Mouse (Mus musculus) gastrocnemius, adult 18-20 months (tissue): ENCODE results near the gene Lbr. TPM values are rescaled to one million over a fixed set of nuclear protein-coding genes. Genes with fewer than 3 reads are reported as not detected.

Experiments
- DNase-seq: peaks from one replicate; pipeline ENCODE4 v3.0.0; 2021; ENCODE audit warnings: low spot score
- long read RNA-seq, 2 experiments: library from polyadenylated mRNA; stranded (forward); transcript quantifications; one replicate each; pipeline ENCODE4 v2.0.0; 2021
- total RNA-seq, 2 experiments: library from RNA; stranded (reverse); gene quantifications; 2 replicates each; pipeline ENCODE4 v1.2.3; 2021

Lbr gene
- 10 to 100 TPM; 20.7 to 24.4 TPM for total RNA-seq
- long read RNA-seq, experiment 1, transcript Lbr-201 (14 exons, 3,510 nt) = major isoform, 58 of 64 reads
- long read RNA-seq, experiment 1, partial matches to known transcripts = 4 of 64 reads
- long read RNA-seq, experiment 1, other reads (novel, unspliced or antisense) = 2 of 64 reads
- long read RNA-seq, experiment 2, transcript Lbr-201 (14 exons, 3,510 nt) = major isoform, 43 of 47 reads
- long read RNA-seq, experiment 2, partial matches to known transcripts = 2 of 47 reads
- long read RNA-seq, experiment 2, other reads (novel, unspliced or antisense) = 2 of 47 reads

DNA sequence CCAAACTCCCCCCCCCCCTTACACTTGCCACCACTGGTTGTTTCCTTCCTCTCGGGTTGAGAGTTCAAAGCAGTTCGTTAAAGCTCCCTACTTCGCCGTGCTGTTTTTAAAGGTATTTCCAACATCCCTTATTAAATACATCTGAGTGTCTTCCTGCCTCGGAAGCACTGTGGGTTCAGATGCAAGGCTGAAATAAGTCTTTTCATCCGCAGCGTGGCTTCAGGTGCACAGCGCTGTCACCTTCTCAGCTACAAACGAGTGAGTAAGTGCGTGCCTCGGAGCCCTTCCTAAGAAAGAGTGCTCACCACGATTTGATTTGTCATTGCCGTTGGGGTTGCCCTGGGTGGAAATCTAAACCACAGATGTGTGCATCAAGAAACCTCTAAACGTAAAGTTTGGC, at the start of gene Lbr:
TSS of gene Lbr (minus strand) at position 266 of the 400 bp plus-strand sequence.
- DNase-seq = no peak

DNA sequence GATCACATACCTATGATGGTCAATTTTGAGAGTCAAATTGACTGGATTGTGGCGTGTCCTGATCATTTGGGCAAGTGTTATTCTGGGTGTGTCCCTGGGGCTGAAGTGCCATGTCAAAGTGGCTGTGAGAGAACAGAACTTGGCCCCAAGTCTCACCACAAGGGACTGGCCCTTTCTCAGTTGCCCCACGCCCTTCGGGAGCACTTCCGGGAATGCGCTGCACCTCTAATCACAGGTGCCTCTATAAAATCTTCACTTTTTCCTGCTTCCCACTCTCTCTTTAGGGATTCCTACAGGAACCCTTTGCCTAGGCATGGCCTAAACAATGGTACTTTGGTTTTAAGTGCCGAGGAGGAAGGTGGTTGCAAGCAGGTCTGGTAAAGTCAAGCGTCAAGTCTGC, 46.8 kb upstream of the Lbr start:
- DNase-seq = no peak

DNA sequence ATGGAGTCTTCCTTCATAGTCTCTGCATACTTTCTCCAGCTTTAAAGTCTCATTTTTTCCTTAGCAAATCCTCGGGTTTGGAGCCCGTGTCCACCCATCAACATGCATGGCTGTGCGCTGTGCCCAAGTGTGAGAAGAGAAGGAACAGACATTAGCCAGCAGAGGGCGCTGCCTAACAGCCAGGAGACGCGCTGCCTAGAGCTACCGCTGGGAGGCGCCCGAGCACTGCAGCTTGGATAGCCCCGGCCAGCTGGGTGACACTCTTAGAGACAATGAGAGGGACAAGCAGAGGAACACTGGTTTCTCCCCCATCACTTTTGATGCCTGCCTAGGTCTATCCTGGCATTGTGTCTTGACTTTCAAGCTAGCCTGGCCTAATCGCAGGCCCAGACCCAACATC, 46.0 kb upstream of the Lbr start:
- peak; percentile 92 for DNase-seq

DNA sequence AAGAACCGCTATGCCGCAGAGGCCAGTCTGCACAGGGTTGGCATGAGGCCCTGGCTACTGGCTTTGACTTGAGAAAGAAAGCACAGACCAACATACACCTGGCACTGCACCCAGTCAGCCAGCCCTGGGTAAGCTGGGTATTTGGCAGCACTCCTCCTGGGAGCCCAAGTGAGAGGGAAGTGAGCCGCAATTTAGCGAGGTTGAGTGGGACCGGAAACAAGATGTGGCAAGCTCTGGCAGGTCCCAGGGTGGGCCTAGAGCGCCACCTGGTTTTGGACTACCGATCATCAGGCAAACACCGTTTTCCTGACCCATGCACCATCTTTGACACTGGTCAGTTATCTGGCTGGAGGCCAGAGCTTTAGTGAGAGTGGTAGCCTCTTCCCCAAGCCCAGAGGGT, 38.7 kb upstream of the Lbr start:
- peak; percentile 51 for DNase-seq

DNA sequence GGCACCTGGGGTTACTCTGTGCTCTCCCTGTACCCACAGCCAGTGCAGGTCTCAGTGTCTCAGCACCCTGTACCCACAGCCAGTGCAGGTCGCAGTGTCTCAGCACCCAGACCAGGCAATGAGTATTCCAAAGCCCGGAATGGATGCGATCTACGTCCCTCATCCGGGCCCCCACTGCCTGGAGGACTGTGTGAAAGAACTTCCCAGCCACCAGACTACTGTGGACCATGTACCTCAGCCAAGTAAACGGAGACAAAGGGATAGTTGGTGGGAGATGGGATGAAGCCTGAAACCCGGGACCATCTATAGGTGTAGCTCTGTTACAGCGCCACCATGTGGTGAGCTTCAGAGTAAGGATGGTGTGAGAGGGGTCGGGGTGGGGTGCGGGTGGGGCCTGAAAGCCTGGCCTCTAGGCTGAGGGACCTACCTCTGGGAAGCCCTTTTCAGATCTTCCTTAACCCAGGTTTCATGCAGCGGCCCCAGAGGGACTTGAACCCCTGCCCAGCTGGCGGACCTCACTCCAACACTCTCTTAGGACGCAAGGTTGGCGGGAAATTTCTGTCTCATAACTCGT, 38.0 kb upstream of the Lbr start:
- no peak for DNase-seq

DNA sequence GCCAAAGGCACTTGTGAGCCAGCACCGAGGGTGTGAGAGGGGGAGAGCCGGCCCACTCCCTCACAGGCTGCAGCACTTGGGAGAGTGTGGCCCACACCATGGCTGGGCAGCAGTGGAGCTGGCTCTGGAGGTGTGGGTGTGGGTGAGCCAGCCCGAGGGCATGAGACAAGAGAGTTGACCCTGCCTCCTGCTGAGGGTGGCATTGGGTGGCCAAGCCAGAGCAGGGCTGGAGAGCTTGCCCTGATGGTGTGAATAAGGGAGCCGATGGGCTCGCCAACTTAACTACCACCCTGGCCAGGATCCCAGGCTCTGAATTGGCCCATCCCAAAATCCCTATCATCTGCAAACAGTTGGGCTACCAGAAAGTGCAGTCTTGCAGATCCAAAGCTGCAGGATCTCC, 35.6 kb upstream of the Lbr start:
- DNase-seq = no peak

DNA sequence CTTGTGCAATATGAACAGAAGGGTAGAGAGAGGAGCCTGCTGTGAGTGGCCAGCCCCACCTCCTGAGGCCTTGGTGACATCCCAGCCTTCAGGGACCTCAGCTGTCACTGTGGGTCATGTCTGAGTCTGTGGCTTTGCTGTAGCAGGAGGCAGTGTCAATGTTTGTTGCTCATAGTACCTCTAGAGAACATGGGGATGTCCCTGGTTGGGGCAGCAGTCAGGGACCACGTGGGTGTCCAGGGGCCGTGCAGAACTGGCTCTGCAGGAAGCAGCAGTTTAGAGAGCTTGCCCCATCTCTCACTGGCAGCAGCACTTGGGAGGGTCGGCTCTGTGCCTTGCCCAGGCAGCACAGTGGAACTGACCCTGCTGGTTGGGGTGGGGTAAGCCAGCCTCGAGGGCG, 34.2 kb upstream of the Lbr start:
- DNase-seq = no peak

DNA sequence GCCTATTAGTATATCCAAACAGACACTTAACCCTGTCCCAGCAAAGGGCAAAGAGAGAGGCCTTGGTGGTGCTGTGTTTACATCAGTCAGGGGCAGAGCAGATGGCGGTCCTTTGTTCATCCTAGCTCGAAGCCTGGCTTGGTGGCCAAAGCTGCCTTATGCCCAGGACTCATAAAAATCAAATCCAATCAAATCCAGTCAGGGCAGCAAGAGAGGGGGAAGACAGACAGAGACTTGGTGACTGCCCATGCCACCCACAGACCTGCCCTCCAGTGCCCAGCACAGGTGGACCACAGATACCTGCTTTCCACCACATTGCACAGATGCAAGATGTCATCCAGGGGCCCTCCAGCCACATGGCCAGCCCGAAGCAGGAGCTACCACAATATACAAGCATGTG, 33.8 kb upstream of the Lbr start:
- no peak for DNase-seq

DNA sequence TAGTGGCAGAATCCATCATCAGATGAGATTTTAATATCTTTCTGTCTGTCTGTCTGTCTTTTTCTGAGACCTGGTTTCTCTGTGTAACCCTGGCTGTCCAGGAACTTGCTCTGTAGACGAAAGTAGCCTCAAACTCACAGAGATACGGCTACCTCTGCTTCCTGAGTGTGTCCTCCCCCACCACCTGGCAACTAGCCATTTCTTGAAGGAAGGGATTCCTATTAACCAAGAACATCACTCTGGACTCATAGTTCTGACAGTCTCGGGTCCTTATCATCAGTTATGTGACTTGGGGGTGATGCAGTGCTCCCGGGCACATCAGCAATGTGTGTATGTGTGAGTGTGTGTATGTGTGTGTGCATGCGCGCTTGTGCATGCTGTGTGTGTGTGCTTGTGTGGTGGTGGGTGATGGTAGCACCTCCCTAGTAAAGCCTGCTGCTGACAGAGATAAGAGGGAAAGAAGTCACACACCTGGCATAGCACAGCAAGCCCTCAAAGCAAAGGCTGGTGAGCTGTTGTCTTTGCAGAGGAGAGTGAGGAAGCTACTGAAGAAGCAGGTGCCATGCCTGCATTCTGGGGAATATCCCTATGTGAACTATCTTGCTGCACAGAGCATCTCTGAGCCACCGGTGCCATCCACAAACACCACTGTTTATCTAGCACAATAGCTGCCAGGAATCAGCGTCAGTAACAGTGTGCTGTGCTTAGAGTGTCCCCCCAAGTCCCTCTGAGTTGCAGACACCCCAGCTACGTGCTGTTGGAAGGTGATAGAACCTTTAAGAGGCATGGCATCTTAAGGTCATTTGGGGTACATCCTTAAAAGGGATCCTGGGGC, 30.5 kb upstream of the Lbr start:
- DNase-seq = no peak

DNA sequence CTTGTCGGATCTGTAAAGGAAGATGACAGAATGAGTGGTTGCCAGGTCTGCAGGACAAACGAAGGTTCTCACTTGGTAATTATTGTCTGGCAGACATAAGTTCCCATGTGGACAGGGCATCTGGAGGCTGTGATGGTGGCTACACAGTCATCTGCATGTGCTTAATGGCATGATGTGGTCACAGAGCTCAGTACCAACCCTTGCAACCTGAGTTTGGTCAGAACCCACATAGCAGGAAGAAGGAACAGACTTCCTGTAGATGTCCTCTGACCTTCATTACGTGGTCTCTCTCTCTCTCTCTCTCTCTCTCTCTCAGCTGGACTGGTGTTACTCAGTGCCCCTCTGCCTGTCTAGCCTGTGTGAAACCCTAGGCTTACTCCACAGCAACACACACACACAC, 29.8 kb upstream of the Lbr start:
- DNase-seq = no peak

DNA sequence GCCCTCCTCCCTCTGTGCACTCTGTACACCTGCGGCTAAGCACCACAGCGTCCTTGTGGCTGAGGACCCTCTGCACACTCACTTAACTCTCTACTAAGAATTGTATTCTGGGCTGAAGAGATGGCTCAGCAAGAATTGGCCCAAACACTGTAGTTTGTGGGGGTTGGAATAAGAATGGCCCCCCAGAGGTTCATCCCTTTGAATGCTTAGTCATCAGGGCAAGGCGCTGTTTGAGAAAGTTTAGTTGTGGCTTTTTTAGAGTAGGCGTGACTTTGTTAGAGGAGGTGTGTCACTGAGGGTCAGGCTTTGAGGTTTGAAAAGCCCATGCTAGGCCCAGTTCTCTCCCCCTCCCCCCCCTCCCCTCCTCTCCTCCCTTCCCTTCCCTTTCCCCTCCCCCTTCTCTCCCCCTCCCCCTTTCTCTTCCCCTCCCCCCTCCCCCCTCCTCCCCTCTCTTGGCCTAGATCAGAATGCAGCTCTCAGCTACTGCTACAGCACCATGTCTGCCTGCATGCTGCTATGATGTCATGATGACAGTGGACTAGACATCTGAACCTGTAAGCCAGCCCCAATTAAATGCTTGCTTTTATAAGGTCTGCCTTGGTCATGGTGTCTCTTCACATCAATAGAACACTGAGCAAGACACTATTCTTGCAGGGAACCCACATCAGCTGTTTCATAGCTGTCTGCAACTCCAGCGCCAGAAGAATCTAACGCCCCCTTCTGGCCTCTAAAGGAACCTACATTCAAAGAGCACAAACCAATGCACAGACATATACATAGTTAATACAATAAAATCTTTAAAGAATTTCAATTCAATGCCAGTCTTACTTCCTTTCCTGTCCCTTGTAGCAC, 23.8 kb upstream of the Lbr start:
- no peak for DNase-seq

DNA sequence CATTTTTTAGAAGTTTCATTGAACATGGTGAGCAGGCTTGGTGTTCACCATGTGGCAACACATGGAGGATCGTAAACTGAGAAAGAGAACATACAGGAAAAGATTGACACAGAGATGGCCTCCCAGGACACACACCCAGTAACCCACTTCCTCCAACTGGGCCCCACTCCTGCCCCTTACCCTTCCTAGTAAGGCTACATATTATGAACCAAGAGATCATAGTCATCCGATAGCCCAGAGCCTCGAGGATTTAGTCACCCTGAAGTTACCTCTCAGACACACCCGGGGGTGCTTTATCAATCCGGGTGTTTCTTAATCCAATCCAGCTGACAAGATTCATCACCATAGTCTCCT, 23.0 kb upstream of the Lbr start:
- no peak for DNase-seq

DNA sequence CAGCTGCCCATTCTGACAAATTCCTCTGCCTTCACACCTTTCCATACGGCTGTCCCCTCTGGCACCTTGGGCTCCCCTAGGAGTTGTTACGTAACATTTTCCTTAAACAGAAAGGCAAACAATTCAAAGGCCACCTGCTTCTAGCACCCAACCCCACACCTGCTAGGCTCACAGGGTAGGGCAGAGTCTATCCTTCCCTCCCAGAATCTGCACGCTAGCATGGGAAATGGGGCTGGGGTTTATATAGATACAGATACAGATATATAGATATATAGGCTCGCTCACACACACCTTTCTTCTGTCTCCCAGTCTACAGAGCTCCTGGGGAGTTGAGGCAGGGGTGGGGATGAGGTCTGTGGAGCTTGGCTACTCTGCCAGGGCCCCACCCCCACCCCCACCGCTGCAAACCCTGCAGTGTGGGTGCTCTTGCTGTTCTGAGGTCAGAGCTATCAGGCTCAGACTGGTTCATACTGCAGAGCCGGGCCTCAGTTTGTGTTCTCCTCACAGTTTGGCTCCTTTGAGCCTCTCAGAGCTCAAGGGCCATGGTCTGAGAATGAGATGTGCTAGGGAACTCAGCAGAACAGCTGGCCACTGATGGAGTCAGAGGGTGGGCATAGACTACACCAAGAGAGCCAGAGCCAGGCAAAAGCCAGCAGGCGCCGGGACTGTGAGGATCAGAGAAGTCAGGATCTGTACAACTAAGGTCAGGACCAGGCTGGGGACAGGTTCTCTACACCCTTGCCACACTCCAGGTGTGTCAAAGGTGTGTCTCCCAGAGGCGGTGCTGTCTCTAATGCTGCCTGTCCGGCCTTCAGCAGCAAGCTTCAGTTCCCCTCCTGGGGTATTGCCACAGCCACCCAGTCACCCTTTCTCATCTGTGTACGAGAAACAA, 22.4 kb upstream of the Lbr start:
- DNase-seq = no peak

DNA sequence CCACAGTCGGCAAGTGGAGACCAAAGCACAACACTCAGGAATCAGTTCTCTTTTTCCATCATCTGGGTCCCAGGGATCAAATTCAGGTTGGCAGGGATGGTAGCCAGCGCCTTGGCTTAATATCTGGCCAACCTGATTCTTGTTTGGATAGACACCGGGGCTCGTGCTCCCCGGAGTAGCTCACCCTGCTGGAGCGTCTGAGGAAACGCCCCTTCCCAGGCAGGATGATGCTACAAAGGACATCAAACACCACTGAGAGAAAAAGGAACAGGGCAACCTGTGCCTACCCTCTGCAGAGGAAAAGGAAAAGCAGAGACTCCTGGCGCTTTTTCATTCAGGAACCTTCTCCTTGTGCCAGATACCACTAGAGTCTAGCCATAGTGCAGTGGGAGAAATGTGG, 20.6 kb upstream of the Lbr start:
- DNase-seq = no peak

DNA sequence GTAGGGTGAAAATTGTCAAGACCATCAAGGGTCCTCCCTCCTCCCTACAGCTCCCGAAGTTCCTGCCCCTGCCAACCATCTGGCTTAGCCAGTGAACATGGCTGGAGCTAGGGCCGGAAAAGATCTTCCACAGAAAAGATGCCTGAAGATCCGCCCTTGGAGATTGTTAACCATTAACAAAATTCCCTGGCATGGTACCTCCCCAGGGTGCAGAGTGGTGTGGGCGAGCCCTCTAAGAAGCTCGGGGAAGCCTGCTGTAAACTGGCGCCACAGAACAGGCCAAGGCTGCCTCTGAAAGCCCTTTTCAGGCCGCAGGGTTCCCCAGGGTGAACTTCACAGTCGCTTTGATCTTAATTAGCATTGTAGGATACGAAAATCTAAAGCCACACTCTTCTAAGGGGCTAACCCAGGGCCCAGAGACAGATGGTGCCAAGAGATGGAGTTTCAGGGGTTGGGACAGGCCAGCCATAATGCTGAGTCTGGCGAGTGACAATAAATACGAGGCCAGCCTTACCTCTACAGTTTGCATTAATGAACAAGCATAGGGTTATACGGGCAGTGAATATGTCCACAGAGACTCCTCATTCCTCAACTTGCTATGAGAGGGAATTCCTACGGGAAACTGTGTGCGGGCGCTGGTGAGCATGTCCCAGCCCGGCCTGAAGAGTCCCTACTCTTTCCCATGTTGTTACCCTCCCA, 20.0 kb upstream of the Lbr start:
- DNase-seq = no peak

DNA sequence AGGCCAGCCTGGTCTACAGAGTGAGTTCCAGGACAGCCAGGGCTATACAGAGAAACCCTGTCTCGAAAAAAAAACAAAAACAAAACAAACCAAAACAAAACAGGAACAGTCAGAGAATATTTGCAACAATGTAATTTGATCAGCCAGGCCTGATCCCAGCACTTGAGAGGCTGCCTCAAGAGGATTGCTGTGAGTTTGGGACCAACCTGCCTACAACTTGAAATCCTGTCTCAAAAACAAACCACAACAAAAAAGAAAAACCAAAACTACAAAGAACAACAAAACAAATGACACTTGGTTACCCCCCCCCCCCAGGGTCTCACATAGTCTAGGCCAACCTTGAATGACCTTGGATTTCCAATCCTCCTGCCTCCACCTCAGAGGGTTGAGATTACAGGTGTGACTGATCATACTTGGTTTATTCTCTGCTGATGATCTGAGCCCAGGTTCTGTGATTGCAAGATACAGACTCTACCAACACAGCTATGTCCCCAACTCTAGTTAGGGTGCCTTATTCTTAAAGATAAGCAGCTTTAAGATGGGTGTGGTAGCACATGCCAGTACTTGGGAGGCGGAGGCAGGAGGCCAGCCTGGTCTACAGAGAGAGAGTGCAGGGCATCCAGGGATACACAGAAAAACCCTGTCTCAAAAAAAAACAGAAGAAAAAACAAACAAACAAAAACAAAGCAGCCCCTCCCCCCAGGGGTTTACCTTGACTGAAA, 18.5 kb upstream of the Lbr start:
- DNase-seq = no peak

DNA sequence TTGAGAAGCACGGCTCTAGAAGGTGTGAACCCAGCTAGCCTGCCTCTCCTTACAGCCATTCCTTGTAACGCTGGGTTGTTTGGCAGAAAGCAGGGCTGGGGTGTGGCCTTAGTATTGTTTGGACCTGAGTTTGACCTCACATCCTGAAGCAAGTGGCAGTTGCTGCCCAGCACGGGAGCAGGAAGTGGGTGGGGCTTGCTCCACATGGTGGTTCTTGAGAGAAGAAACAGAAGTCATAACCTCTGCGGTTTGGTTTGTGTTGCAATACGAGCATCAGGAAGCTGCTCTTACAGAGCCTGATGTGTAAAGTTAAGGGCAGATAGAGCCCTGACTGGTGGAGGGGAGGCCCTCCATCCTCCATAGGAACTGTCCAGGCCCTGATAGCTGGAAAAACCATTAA, 17.8 kb upstream of the Lbr start:
- peak; percentile 62 for DNase-seq

DNA sequence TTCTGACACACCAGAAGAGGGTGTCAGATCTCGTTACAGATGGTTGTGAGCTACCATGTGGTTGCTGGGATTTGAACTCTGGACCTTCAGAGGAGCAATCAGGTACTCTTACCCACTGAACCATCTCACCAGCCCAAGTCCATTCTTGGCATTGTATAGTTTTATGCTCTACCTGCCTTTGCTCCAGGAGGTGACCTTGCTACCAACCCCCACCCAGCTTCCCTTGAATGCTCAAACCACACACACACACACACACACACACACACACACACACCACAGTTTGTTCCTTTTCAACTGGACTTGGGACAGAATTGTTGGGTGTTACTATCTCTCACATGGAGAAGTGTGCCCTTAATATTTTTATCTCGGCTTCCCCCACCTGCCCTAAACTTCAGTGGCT, 13.5 kb upstream of the Lbr start:
- DNase-seq = no peak

DNA sequence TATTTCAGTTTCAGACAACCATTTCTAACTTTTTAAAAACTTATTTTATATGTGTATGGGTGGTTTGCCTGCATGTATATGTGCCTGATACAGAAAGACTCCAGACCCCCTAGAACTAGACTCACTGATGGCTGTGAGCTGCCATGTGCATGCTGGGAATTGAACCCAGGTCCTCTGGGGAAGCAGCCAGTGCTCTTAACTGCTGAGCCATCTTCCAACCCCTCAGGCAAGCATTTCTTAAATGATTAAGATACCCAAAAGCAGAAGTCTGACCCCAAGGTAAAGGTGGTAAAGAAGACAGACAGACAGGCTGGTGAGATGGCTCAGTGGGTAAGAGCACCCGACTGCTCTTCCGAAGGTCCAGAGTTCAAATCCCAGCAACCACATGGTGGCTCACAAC, 12.0 kb upstream of the Lbr start:
- no peak for DNase-seq
